Mouse (Mus musculus): ENCODE data around the gene Ccdc162. TPM values are rescaled to one million over a fixed set of nuclear protein-coding genes. Genes with fewer than 3 reads are reported as not detected.
"Not testable (repeated sequence)": the region's sequence is repeated elsewhere in the genome, so short reads cannot be mapped to it uniquely, and the experiment has no call there.

The Ccdc162 gene
- total and polyA plus RNA-seq, 2 experiments from 2014 or later, result 0.64 to 2.4 TPM

GRCm38 (mm10) chr10:41509160-41509559, 207.3 kb downstream of the Ccdc162 start:
- no peak for ATAC-seq (ENCODE audit: low FRiP score)
- Histone ChIP-seq H3K9ac (replicated peaks; ENCODE audit: low read length, poor library complexity, severe bottlenecking) (no peak overlapping the region), H3K4me3 (ENCODE audit: low read depth, low read length) (no peak overlapping the region), H3K9me3 (ENCODE audit: low read length) (no peaks in the 10 kb centered on the region), H3K27ac (ENCODE audit: low read depth, low read length) (no peak overlapping the region), H3K36me3 (ENCODE audit: insufficient read depth, low read length) (no peaks in the 10 kb centered on the region), H3K4me1 (ENCODE audit: insufficient read depth, low read length) (no peaks in the 10 kb centered on the region), H3K27me3 (ENCODE audit: insufficient read depth, low read length) (no peaks in the 10 kb centered on the region), H3K4me2 (ENCODE audit: low read depth, low read length, poor library complexity, severe bottlenecking) (no peak overlapping the region)
- WGBS, result 41% methylated on average over 2 of the region's 2 CpGs
- peak; percentile 47 for TF ChIP-seq CTCF (IDR thresholded peaks at IDR 0.05)
- DNase-seq (ENCODE audit: low spot score), result no peak

GRCm38 (mm10) chr10:41505446-41505845, 211.0 kb downstream of the Ccdc162 start:
- 0% methylated on average over 3 of the region's 3 CpGs for WGBS

GRCm38 (mm10) chr10:41504996-41505395, 211.4 kb downstream of the Ccdc162 start:
- H3K27me3 ChIP-seq (ENCODE audit: insufficient read depth, low read length), result no peaks in the 10 kb centered on the region
- H3K4me2 ChIP-seq (ENCODE audit: low read depth, low read length, poor library complexity, severe bottlenecking), result no peak overlapping the region
- peaks cover 3% of the 10 kb centered on the region; the same call in 1 of the 2 replicates for H3K36me3 ChIP-seq (ENCODE audit: insufficient read depth, low read length)
- DNase-seq (ENCODE audit: low spot score), result no peak
- no peak overlapping the region for H3K4me3 ChIP-seq (ENCODE audit: low read depth, low read length)
- no peaks in the 10 kb centered on the region for H3K9me3 ChIP-seq (ENCODE audit: low read length)
- no peak overlapping the region for H3K27ac ChIP-seq (ENCODE audit: low read depth, low read length)
- H3K4me1 ChIP-seq (ENCODE audit: insufficient read depth, low read length), result no peaks in the 10 kb centered on the region
- TF ChIP-seq CTCF (IDR thresholded peaks at IDR 0.05), result no peak
- H3K9ac ChIP-seq (replicated peaks; ENCODE audit: low read length, poor library complexity, severe bottlenecking), result no peak overlapping the region
- no peak; the same call in 1 of the 2 replicates for ATAC-seq (ENCODE audit: low FRiP score)
- 80% methylated on average over 1 of the region's 1 CpGs for WGBS

More at GRCm38 (mm10) chr10:41505446-41505845, 211.0 kb downstream of the Ccdc162 start:
- ATAC-seq (ENCODE audit: low FRiP score), result peak; percentile 66
- not testable (repeated sequence) for H3K9me3 ChIP-seq (ENCODE audit: low read length); H3K36me3 ChIP-seq (ENCODE audit: insufficient read depth, low read length); H3K27ac ChIP-seq (ENCODE audit: low read depth, low read length); H3K27me3 ChIP-seq (ENCODE audit: insufficient read depth, low read length); H3K4me3 ChIP-seq (ENCODE audit: low read depth, low read length); H3K9ac ChIP-seq (replicated peaks; ENCODE audit: low read length, poor library complexity, severe bottlenecking); H3K4me1 ChIP-seq (ENCODE audit: insufficient read depth, low read length); H3K4me2 ChIP-seq (ENCODE audit: low read depth, low read length, poor library complexity, severe bottlenecking)
- peak; percentile 88 for TF ChIP-seq CTCF (IDR thresholded peaks at IDR 0.05)
- peak; percentile 94 for DNase-seq (ENCODE audit: low spot score)

- Histone ChIP-seq H3K27me3 (ENCODE audit: insufficient read depth, low read length) (no peaks in the 10 kb centered on the region), H3K4me3 (ENCODE audit: low read depth, low read length) (no peak overlapping the region), H3K9ac (replicated peaks; ENCODE audit: low read length, poor library complexity, severe bottlenecking) (no peak overlapping the region), H3K9me3 (ENCODE audit: low read length) (no peaks in the 10 kb centered on the region), H3K4me2 (ENCODE audit: low read depth, low read length, poor library complexity, severe bottlenecking) (no peak overlapping the region), H3K4me1 (ENCODE audit: insufficient read depth, low read length) (no peaks in the 10 kb centered on the region), H3K27ac (ENCODE audit: low read depth, low read length) (no peak overlapping the region), H3K36me3 (ENCODE audit: insufficient read depth, low read length) (peaks cover 3% of the 10 kb centered on the region; the same call in 1 of the 2 replicates)
- peak; percentile 78 for DNase-seq (ENCODE audit: low spot score)
- TF ChIP-seq CTCF (IDR thresholded peaks at IDR 0.05), result no peak
- no peak for ATAC-seq (ENCODE audit: low FRiP score)
- WGBS, result 55% methylated on average over 4 of the region's 4 CpGs
Measured at GRCm38 (mm10) chr10:41500941-41501340, 215.5 kb downstream of the Ccdc162 start.

- Histone ChIP-seq H3K27ac (ENCODE audit: low read depth, low read length) (no peak overlapping the region), H3K4me2 (ENCODE audit: low read depth, low read length, poor library complexity, severe bottlenecking) (peak overlapping the region; percentile 92), H3K4me3 (ENCODE audit: low read depth, low read length) (peak overlapping the region; percentile 76), H3K4me1 (ENCODE audit: insufficient read depth, low read length) (no peaks in the 10 kb centered on the region; the same call in none of the 2 replicates), H3K9me3 (ENCODE audit: low read length) (no peaks in the 10 kb centered on the region), H3K9ac (replicated peaks; ENCODE audit: low read length, poor library complexity, severe bottlenecking) (no peak overlapping the region), H3K27me3 (ENCODE audit: insufficient read depth, low read length) (no peaks in the 10 kb centered on the region), H3K36me3 (ENCODE audit: insufficient read depth, low read length) (0 out of 2 replicates have a peak, but pooled peaks cover 6% of the 10 kb centered on the region)
- DNase-seq (ENCODE audit: low spot score), result no peak
- TF ChIP-seq CTCF (IDR thresholded peaks at IDR 0.05), result no peak
- ATAC-seq (ENCODE audit: low FRiP score), result no peak
- 38% methylated on average over 4 of the region's 4 CpGs for WGBS
Measured at GRCm38 (mm10) chr10:41491111-41491510, 225.3 kb downstream of the Ccdc162 start.

GRCm38 (mm10) chr10:41490518-41490873, 225.9 kb downstream of the Ccdc162 start:
- H3K4me1 ChIP-seq (ENCODE audit: insufficient read depth, low read length), result no peaks in the 10 kb centered on the region; the same call in none of the 2 replicates
- H3K36me3 ChIP-seq (ENCODE audit: insufficient read depth, low read length), result peaks cover 11% of the 10 kb centered on the region; the same call in 1 of the 2 replicates
- under 1% methylated on average over 29 of the region's 29 CpGs for WGBS
- H3K27me3 ChIP-seq (ENCODE audit: insufficient read depth, low read length), result no peaks in the 10 kb centered on the region
- peak overlapping the region; percentile 81 for H3K9ac ChIP-seq (replicated peaks; ENCODE audit: low read length, poor library complexity, severe bottlenecking)
- no peak overlapping the region; the same call in 1 of the 2 replicates for H3K27ac ChIP-seq (ENCODE audit: low read depth, low read length)
- H3K4me3 ChIP-seq (ENCODE audit: low read depth, low read length), result peak overlapping the region; percentile 76
- ATAC-seq (ENCODE audit: low FRiP score) (peak; percentile 29), DNase-seq (ENCODE audit: low spot score) (no peak)
- no peak for TF ChIP-seq CTCF (IDR thresholded peaks at IDR 0.05)
- peak overlapping the region; percentile 92 for H3K4me2 ChIP-seq (ENCODE audit: low read depth, low read length, poor library complexity, severe bottlenecking)
- H3K9me3 ChIP-seq (ENCODE audit: low read length), result no peaks in the 10 kb centered on the region

Measured in midbrain, postnatal 0 days (tissue).